In genomic region chr11:61297326-61297725, GRCm38 (mm10) we compare ENCODE assay signal across 29 mouse cellular contexts. TPM values are rescaled to one million over a fixed set of nuclear protein-coding genes. Genes with fewer than 3 reads are reported as not detected.
DNase-seq lines count a peak whose midpoint lies in the region; ATAC-seq and TF ChIP-seq lines count a peak whose summit lies in the region.
"Had no signal": no experiment of that assay in that cellular context is flagged by ENCODE, and none has a peak within 500 bp of the region (broad histone marks: within the 10 kb centered on the region; RNA-seq: fewer than 3 reads in every experiment).

No protein-coding gene starts in this region.

- DNase-seq in kidney, adult 2 months: no peak
- no peak for DNase-seq in kidney, postnatal 10 days
- peak; percentile 91 for DNase-seq in R1 (ENCODE audit: low read depth, low spot score)
- DNase-seq in lung, postnatal 4 days: no peak
- DNase-seq in right cerebral cortex, postnatal 36 days (ENCODE audit: low spot score in 2 of 2): no peak
- DNase-seq: adrenal gland, adult 2 months; adrenal gland, postnatal 14 days; cerebellum, adult 11-12 months; cerebellum, adult 8-10 months; cerebellum, postnatal 10 days; cerebellum, postnatal 36 days; embryo, embryonic 11 days; gastrocnemius, adult 2 months; gastrocnemius, postnatal 14 days had no signal

- peaks cover 15% of the 10 kb centered on the region for H3K4me1 ChIP-seq in kidney, adult 2 months (ENCODE audit: control insufficient read depth, insufficient read depth, low read length)
- no peaks in the 10 kb centered on the region for H3K4me1 ChIP-seq in ES-Bruce4 (ENCODE audit: control insufficient read depth, insufficient read depth, low read length)
- H3K4me1 ChIP-seq: hindbrain, embryonic 15.5 days had no signal

- TF ChIP-seq EP300 in ES-Bruce4 (IDR thresholded peaks at IDR 0.05; ENCODE audit: insufficient read depth, low read depth, low read length): 0 out of 2 replicates have a peak, but pooled peaks have one; percentile 36

- no peak for TF ChIP-seq CTCF in kidney, adult 2 months (conservative IDR thresholded peaks at IDR 0.05; ENCODE audit: insufficient read depth, insufficient read length, low read depth, low read length)
- TF ChIP-seq CTCF in ES-Bruce4 (IDR thresholded peaks at IDR 0.05; ENCODE audit: low read depth, low read length): no peak

- H3K9me3 ChIP-seq in ES-Bruce4 (replicated peaks; ENCODE audit: control insufficient read depth, insufficient read depth, low read length, poor library complexity, severe bottlenecking): peaks cover 34% of the 10 kb centered on the region
- H3K9me3 ChIP-seq: embryonic facial prominence, embryonic 10.5 days; embryonic facial prominence, embryonic 13.5 days; forebrain, embryonic 10.5 days; forebrain, embryonic 13.5 days; hindbrain, embryonic 12.5 days; hindbrain, embryonic 15.5 days had no signal

- H3K36me3 ChIP-seq in kidney, adult 2 months (ENCODE audit: control insufficient read depth, insufficient read depth, low read length): no peaks in the 10 kb centered on the region
- no peaks in the 10 kb centered on the region for H3K36me3 ChIP-seq in ES-Bruce4 (ENCODE audit: control insufficient read depth, insufficient read depth, low read length, poor library complexity, severe bottlenecking)
- H3K36me3 ChIP-seq: embryonic facial prominence, embryonic 10.5 days; embryonic facial prominence, embryonic 13.5 days; forebrain, embryonic 10.5 days; hindbrain, embryonic 12.5 days; hindbrain, embryonic 15.5 days had no signal

- H3K27ac ChIP-seq in kidney, adult 2 months (ENCODE audit: insufficient read depth, low read depth, low read length): peak overlapping the region; percentile 52
- H3K27ac ChIP-seq in ES-Bruce4 (ENCODE audit: insufficient read depth, low read length): peak overlapping the region; percentile 91
- H3K27ac ChIP-seq: embryonic facial prominence, embryonic 10.5 days; embryonic facial prominence, embryonic 13.5 days; forebrain, embryonic 10.5 days; forebrain, embryonic 13.5 days; gastrocnemius, adult 2 months; hindbrain, embryonic 12.5 days; hindbrain, embryonic 15.5 days had no signal

- H3K4me3 ChIP-seq in kidney, adult 2 months (ENCODE audit: insufficient read depth, low read depth, low read length): no peak overlapping the region
- no peak overlapping the region for H3K4me3 ChIP-seq in ES-Bruce4 (ENCODE audit: low read depth, low read length)
- H3K4me3 ChIP-seq: embryonic facial prominence, embryonic 10.5 days; embryonic facial prominence, embryonic 13.5 days; erythroblast, embryonic 14.5 days; forebrain, embryonic 10.5 days; forebrain, embryonic 13.5 days; gastrocnemius, adult 2 months; hindbrain, embryonic 12.5 days; hindbrain, embryonic 15.5 days had no signal

- WGBS in kidney, adult 2 months: 91% methylated on average over 2 of the region's 2 CpGs

- H3K9ac ChIP-seq in ES-Bruce4 (ENCODE audit: low read depth, poor library complexity, severe bottlenecking): no peak overlapping the region
- H3K9ac ChIP-seq: embryonic facial prominence, embryonic 13.5 days; forebrain, embryonic 13.5 days; hindbrain, embryonic 12.5 days; hindbrain, embryonic 15.5 days had no signal

- TF ChIP-seq POLR2A in kidney, adult 2 months (IDR thresholded peaks at IDR 0.05; ENCODE audit: low read depth, low read length): no peak
- TF ChIP-seq POLR2A in ES-Bruce4 (IDR thresholded peaks at IDR 0.05; ENCODE audit: insufficient read depth, low read length): no peak

- ATAC-seq in erythroid progenitor cell, adult 5-6 weeks (replicated peaks; ENCODE audit: low FRiP score, poor library complexity, severe bottlenecking): no peak
- ATAC-seq: forebrain, embryonic 13.5 days; forebrain, embryonic 16.5 days had no signal

- no peaks in the 10 kb centered on the region for H3K27me3 ChIP-seq in kidney, adult 2 months (replicated peaks; ENCODE audit: control insufficient read depth, insufficient read depth, low read length)
- H3K27me3 ChIP-seq in ES-Bruce4 (ENCODE audit: control insufficient read depth, insufficient read depth, low read length, poor library complexity, severe bottlenecking): no peaks in the 10 kb centered on the region
- H3K27me3 ChIP-seq: embryonic facial prominence, embryonic 13.5 days; forebrain, embryonic 13.5 days; hindbrain, embryonic 12.5 days; hindbrain, embryonic 15.5 days had no signal

RNA-seq across cellular contexts. Expression of gene Aldh3a2, which starts 30.1 kb away (rescaled TPM):
- polyA plus RNA-seq in kidney, adult 2 months (2012; rRNA removed): 106 and 112 TPM in 2 replicates
- polyA plus RNA-seq in ES-Bruce4 (2011; ENCODE audit: insufficient read depth, insufficient read length, low read depth, missing spikeins): 21.3 and 22.4 TPM in 2 replicates
- total RNA-seq in erythroid progenitor cell, adult 5-6 weeks (2015; ENCODE audit: low replicate concordance): 15.1 and 23.5 TPM in 2 replicates
- 6.4 and 8.2 TPM in 2 replicates for total RNA-seq in erythroid progenitor cell, adult 5-6 weeks (2017; ENCODE audit: low replicate concordance)
- polyA plus RNA-seq: erythroblast, embryonic 14.5 days had no signal

RNA-seq across cellular contexts. Expression of gene Slc47a2, which starts 45.3 kb away (rescaled TPM):
- polyA plus RNA-seq in kidney, adult 2 months (2012; rRNA removed): 0.11 and 1.5 TPM in 2 replicates
- polyA plus RNA-seq in ES-Bruce4 (2011; ENCODE audit: insufficient read depth, insufficient read length, low read depth, missing spikeins): not detected in 2 replicates
- not detected in 2 replicates for total RNA-seq in erythroid progenitor cell, adult 5-6 weeks (2015; ENCODE audit: low replicate concordance)
- not detected in 2 replicates for total RNA-seq in erythroid progenitor cell, adult 5-6 weeks (2017; ENCODE audit: low replicate concordance)
- total RNA-seq: adrenal gland, adult 2 months; adrenal gland, postnatal 14 days; gastrocnemius, adult 2 months; gastrocnemius, postnatal 14 days; gastrocnemius, postnatal 4 days; heart, postnatal 25 days; hematopoietic stem cell, adult 5-6 weeks had no signal
- polyA plus RNA-seq: brain, embryonic 14.5 days; embryonic facial prominence, embryonic 10.5 days; embryonic facial prominence, embryonic 13.5 days; erythroblast, embryonic 14.5 days; forebrain, embryonic 10.5 days; forebrain, embryonic 13.5 days; forebrain, embryonic 16.5 days; hindbrain, embryonic 12.5 days; hindbrain, embryonic 15.5 days; intestine, embryonic 14.5 days had no signal
